Mouse (Mus musculus): ENCODE measurements around the gene Prkag2.

DNA sequence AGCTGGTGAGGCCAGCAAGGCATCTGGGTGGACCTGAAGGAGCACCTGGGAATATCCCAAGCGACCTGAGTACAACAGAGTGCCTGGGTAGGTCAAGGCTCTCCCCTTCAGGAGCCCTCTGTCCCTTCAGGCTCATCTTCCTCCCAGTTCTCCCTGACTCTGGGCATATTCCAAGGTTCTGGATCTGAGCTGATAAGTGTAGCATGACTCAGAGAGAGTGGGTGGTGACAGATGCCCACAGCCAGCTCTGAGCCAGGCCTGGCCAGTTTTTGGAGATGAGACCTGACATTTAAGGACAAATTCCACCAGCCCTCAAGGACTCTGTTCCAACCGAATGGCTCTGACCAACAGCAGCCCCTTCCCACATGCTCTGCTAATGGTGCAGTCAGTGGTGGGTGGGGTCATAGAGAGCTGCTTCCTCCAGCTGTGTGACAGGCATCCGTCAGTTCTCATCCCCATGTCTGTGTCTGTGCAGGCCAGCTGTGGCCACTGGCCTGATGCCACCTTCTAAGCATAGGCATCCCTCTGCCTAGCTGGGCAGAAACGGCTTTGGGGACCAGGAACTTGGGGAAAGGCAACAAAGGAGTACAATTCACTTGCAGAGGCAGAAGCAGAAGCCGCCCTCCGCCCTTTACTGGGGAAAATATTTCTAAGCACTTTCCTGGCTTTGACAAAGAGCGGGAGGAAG lies 46.3 kb downstream of the Prkag2 start:
- no peak for TF ChIP-seq CTCF (conservative IDR thresholded peaks at IDR 0.05; ENCODE audit: low read length)
- TF ChIP-seq POU5F1 (IDR thresholded peaks at IDR 0.05; ENCODE audit: borderline replicate concordance, low read length): no peak
- TF ChIP-seq NANOG (IDR thresholded peaks at IDR 0.05; ENCODE audit: borderline replicate concordance, low read length): no peak

All from E14TG2a.4 (cell line).